Mouse (Mus musculus) limb, embryonic 12.5 days (tissue): Measurements from ENCODE around the gene Myh9. TPM values are rescaled to one million over a fixed set of nuclear protein-coding genes. Genes with fewer than 3 reads are reported as not detected.
A peak's percentile ranks its signal among the peaks of the same experiment; 100 is the strongest.

Source experiments
- ATAC-seq: fragments of 200-750 bp; cut with Nextera tagmentation; 2 replicates; pipeline ENCODE4 v1.8.0; 2017; ENCODE audit warnings: low read depth, moderate TSS enrichment; ENCODE audit not compliant: insufficient number of reproducible peaks, insufficient read depth, low FRiP score, low TSS enrichment
- H3K27ac ChIP-seq: fragments of 300-500 bp; sonication (generic); 2 replicates; pipeline ENCODE4 v1.5.1; 2016; ENCODE audit warnings: mild to moderate bottlenecking, moderate library complexity
- H3K27me3 ChIP-seq: fragments of 300-500 bp; sonication (generic); 2 replicates; pipeline ENCODE4 v1.6.1; 2016; ENCODE audit warnings: mild to moderate bottlenecking, moderate library complexity
- H3K36me3 ChIP-seq: fragments of 300-500 bp; sonication (generic); 2 replicates; pipeline ENCODE4 v1.6.1; 2016; ENCODE audit warnings: mild to moderate bottlenecking, moderate library complexity
- H3K4me1 ChIP-seq: fragments of 300-500 bp; sonication (generic); replicated peaks from 2 replicates; pipeline ENCODE4 v1.6.1; 2016
- H3K4me2 ChIP-seq: fragments of 300-500 bp; sonication (generic); 2 replicates; pipeline ENCODE4 v1.6.1; 2016; ENCODE audit warnings: mild to moderate bottlenecking, moderate library complexity
- H3K4me3 ChIP-seq: fragments of 300-500 bp; sonication (generic); replicated peaks from 2 replicates; pipeline ENCODE4 v1.5.1; 2016; ENCODE audit warnings: mild to moderate bottlenecking
- H3K9ac ChIP-seq: fragments of 300-500 bp; sonication (generic); replicated peaks from 2 replicates; pipeline ENCODE4 v1.6.1; 2016; ENCODE audit warnings: mild to moderate bottlenecking, moderate library complexity
- H3K9me3 ChIP-seq: fragments of 300-500 bp; sonication (generic); 2 replicates; pipeline ENCODE4 v1.6.1; 2016; ENCODE audit warnings: mild to moderate bottlenecking, moderate library complexity
- WGBS: fragments of 180-500 bp; shearing (Covaris S2); methylation state at CpG from one replicate; pipeline ENCODE4 v1.1.7; 2016; 5-methylcytosine and 5-hydroxymethylcytosine counted together
- polyA plus RNA-seq: library from polyadenylated mRNA; unstranded; fragments of >200 nt; fragmentation: Nextera tagmentation; extraction: Ambion mirVana; gene quantifications from 2 replicates; pipeline ENCODE4 v1.2.1, GENCODE M21; 2016

Gene Myh9
- 40.0 and 43.1 TPM in 2 replicates for polyA plus RNA-seq

DNA sequence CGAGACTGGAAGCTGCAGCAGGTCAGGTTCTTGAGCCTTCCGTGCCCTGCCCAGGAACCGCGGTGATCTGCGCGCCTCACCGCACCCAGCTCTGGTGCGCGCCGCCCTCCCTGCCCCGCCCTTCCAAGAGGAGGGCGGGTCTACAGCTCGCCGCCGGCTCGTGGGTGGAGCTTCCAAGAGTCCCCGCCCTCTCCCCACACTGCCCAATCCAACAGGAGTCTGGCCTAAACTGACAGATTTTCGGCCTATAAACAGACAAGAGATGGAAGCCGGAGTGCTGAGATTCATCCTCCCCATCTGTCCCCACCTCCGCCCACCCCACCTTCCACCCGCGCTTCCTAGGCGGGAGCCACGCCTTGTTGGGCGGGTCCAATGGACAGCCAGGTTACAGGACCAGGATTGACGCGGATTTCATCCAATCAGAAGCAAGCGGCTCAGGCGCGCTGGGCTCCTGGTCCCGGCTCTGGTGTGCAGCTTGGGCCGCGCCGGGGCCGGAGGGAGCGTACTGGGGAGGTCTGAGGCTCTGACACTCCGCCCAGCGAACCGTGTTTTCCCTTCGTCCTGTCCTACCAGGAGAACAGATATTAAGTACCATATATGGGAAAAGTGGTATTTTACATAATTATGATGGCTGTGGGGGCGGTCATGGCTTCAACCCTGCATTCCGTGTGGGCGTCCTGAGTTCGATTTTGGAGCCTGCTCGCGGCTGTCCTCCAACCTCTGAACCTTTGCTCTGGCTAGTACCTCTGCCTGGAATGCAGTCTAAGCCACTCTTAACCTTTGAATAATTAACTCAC lies at the start of gene Myh9:
Myh9 (minus strand) TSS at position 129 of the 797 bp plus-strand sequence.
- under 1% methylated on average over 46 of the region's 46 CpGs for WGBS
- H3K36me3 ChIP-seq = no peaks in the 10 kb centered on the region
- peaks cover 38% of the 10 kb centered on the region for H3K4me1 ChIP-seq
- no peaks in the 10 kb centered on the region for H3K27me3 ChIP-seq
- no peaks in the 10 kb centered on the region for H3K9me3 ChIP-seq
- peak; percentile 97 for ATAC-seq
- H3K4me3 ChIP-seq = peak within 1 kb of the TSS; percentile 72
- H3K27ac ChIP-seq = peak within 1 kb of the TSS; percentile 91
- H3K4me2 ChIP-seq = peak within 1 kb of the TSS; percentile 94
- H3K9ac ChIP-seq = peak within 1 kb of the TSS; percentile 79

DNA sequence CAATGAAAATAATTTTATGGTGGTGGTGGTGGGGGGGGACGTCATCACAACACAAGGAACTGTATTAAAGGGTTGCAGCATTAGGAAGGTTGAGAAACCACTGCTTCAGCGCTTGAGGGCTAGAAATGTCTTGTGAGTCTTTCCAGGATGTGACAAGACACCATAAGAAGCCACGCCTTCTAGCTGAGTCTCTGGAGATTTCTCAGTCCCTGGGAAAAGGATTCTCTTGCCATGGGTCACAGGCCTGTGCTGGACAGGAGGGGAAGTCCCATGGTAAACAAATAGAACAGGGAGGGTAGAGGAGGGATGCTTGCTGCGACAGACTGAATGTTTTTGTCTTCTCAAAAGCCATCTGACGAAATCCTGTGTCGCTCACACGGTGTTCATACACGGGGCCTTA lies 49.8 kb upstream of the Myh9 start:
- Histone ChIP-seq H3K27me3 (no peaks in the 10 kb centered on the region), H3K4me2 (no peak overlapping the region), H3K9ac (no peak overlapping the region), H3K4me1 (0 out of 2 replicates have a peak, but pooled peaks cover 2% of the 10 kb centered on the region), H3K36me3 (no peaks in the 10 kb centered on the region), H3K9me3 (no peaks in the 10 kb centered on the region), H3K4me3 (no peak overlapping the region), H3K27ac (no peak overlapping the region)
- ATAC-seq = no peak
- 82% methylated on average over 8 of the region's 8 CpGs for WGBS

DNA sequence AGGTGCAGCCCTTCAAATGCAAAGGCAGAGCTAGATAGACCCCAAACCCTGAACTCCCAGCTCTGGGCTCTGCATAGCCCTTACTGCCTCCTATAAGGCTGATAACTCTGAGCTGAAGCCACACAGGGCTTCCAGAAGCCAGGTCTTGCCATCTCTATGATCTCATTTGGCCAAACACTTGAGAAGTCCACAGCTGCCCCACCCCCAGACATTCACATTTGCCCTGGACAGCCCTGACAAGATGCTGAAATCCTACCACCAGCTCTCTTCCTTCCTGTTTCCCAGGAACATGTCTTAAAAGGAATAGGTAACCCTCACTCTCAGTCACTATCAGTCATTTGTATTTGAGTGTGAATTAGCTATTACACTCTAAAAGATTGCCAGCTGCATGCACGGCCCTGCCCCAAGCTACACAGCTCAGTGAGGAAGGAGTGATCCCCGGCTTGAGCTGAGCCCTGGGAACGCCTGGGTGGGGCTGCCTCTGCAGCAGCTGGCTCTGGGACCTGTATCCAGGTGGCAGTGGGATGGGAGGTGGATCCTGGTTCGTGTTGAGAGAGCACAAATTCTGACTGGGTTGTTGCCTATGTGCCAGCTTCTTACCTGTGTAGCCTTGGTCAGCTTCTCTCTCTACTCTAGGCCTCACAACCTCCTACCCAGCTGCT lies 47.9 kb upstream of the Myh9 start:
- 0 out of 2 replicates have a peak, but pooled peaks cover 2% of the 10 kb centered on the region for H3K4me1 ChIP-seq
- no peaks in the 10 kb centered on the region for H3K9me3 ChIP-seq
- no peak overlapping the region for H3K4me3 ChIP-seq
- no peak for ATAC-seq
- no peak overlapping the region for H3K4me2 ChIP-seq
- no peaks in the 10 kb centered on the region for H3K27me3 ChIP-seq
- H3K9ac ChIP-seq = no peak overlapping the region
- WGBS = 30% methylated on average over 4 of the region's 4 CpGs
- no peaks in the 10 kb centered on the region for H3K36me3 ChIP-seq
- no peak overlapping the region for H3K27ac ChIP-seq

DNA sequence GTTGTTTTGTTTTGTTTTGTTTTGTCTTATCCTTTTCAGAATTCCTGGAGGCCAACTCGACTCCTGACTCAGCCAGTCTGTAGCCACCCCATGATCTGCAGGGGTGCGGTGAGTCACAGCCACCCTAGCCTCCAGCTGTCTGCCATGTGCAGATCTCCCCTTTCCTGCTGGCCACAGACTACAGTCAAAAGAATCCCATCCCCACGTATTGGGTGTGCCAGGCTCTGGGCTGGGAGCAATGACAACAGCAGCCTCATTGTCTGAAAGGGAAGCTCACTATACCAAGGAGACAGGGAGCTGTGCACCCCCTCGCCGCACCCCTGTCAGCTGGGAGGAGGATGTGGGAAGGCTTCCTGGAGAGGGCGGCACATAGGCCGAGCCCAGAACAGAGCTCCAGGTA lies 46.3 kb upstream of the Myh9 start:
- no peak for ATAC-seq
- H3K4me1 ChIP-seq = peaks cover 4% of the 10 kb centered on the region
- no peaks in the 10 kb centered on the region for H3K9me3 ChIP-seq
- H3K27me3 ChIP-seq = no peaks in the 10 kb centered on the region
- 71% methylated on average over 7 of the region's 7 CpGs for WGBS
- no peak overlapping the region for H3K4me3 ChIP-seq
- H3K4me2 ChIP-seq = no peak overlapping the region
- no peaks in the 10 kb centered on the region for H3K36me3 ChIP-seq
- H3K9ac ChIP-seq = no peak overlapping the region
- no peak overlapping the region for H3K27ac ChIP-seq

DNA sequence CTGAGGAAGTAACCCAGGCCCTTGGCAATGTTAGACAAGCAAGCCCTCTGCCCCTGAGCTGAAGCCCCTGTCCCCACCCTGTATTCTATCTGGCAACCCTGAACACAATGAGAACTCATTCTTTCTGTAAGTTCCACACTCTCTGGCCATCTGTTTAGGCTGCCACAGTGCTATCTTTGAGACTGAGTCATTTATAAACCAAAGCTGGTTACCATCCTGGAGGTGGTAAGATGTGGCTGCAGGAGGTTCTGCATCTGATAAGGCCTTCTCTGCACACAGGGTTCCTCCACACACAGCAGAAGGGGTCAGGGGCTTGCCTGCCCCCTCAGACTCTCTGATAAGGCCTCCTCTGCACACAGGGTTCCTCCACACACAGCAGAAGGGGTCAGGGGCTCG lies 45.1 kb upstream of the Myh9 start:
- Histone ChIP-seq H3K9me3 (no peaks in the 10 kb centered on the region), H3K27ac (no peak overlapping the region), H3K9ac (no peak overlapping the region), H3K4me1 (peaks cover 16% of the 10 kb centered on the region), H3K36me3 (no peaks in the 10 kb centered on the region), H3K27me3 (no peaks in the 10 kb centered on the region), H3K4me3 (no peak overlapping the region), H3K4me2 (no peak overlapping the region)
- 72% methylated on average over 1 of the region's 1 CpGs for WGBS
- no peak for ATAC-seq

DNA sequence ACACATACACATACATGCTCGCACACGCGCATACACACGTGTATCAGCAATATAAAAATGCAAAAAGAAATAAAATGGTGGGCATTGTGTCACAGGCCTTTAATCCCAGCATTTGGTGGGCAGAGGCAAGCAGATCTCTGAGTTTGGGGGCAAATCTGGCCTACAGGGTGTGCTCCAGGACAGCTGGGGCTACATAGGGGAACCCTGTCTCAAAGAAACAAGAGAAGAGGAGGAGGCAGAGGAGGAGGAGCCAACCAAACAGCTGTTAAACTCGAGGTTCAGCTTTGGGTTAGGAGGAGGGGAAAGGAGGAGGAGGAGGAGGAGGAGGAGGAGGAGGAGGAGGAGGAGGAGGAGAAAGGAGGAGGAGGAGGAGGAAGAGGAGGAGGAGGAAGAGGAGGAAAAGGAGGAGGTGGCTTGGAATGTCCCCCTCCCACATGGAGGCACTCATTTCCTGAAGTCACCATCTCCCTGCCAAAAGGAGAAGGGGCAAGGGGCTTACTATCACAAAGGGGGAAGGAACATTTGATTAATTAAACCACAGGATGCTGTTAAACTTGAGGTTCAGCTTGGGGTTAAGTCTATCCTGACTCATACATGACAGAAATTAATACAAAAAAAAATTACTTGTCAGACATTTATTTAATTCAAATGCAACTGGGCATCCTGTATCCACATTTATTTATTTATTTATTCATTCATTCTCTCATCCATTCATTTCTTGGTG lies 44.6 kb upstream of the Myh9 start:
- Histone ChIP-seq H3K27ac (no peak overlapping the region), H3K36me3 (no peaks in the 10 kb centered on the region), H3K27me3 (no peaks in the 10 kb centered on the region), H3K4me2 (no peak overlapping the region), H3K9me3 (no peaks in the 10 kb centered on the region), H3K4me3 (no peak overlapping the region), H3K4me1 (peaks cover 20% of the 10 kb centered on the region), H3K9ac (no peak overlapping the region)
- 90% methylated on average over 4 of the region's 5 CpGs for WGBS
- ATAC-seq = no peak

DNA sequence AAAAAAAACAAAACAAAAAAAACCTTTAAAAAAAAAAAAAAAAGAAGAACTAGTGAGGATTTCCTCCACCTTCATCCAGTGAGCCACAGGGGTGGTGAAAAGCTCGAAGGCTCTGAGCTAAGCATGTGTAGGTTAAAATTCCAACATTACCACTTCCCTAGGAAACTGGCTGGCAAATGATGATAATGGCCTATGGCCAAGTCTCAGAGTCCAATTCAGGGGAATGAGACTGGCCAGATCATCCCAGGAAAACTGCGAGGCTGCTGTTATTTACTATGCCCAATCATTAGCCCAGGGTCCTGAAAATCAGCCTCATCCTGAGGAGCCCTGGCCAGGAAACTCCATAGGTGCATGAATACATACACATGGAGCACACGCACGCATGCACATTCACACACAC lies 44.0 kb upstream of the Myh9 start:
- H3K27me3 ChIP-seq = no peaks in the 10 kb centered on the region
- no peak overlapping the region for H3K27ac ChIP-seq
- ATAC-seq = no peak
- H3K4me3 ChIP-seq = no peak overlapping the region
- H3K4me2 ChIP-seq = no peak overlapping the region
- WGBS = 86% methylated on average over 4 of the region's 4 CpGs
- peaks cover 20% of the 10 kb centered on the region for H3K4me1 ChIP-seq
- no peaks in the 10 kb centered on the region for H3K9me3 ChIP-seq
- H3K36me3 ChIP-seq = no peaks in the 10 kb centered on the region
- H3K9ac ChIP-seq = no peak overlapping the region

DNA sequence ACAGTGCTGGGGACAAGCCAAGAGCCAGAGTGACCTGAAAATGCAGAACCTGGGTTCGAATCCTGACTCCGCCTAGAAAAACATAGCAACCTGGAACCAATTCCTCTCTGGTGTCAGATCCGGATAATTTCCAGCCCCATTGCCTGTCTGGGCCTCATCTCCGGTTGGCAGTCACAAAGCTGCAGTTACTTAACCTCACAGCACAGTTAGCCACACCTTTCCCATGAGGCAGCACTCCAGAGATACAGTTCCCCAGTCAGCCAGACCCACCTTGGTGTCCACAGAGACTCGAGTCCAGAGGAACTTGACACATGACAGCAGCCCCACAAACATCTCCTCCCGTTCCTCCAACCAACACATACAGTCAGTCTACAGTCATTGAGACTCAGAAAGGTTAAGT lies 43.2 kb upstream of the Myh9 start:
- H3K4me1 ChIP-seq = peaks cover 20% of the 10 kb centered on the region
- H3K4me2 ChIP-seq = no peak overlapping the region
- no peaks in the 10 kb centered on the region for H3K27me3 ChIP-seq
- no peak for ATAC-seq
- no peak overlapping the region for H3K9ac ChIP-seq
- H3K36me3 ChIP-seq = no peaks in the 10 kb centered on the region
- H3K27ac ChIP-seq = no peak overlapping the region
- H3K9me3 ChIP-seq = no peaks in the 10 kb centered on the region
- WGBS = 81% methylated on average over 6 of the region's 6 CpGs
- H3K4me3 ChIP-seq = no peak overlapping the region

DNA sequence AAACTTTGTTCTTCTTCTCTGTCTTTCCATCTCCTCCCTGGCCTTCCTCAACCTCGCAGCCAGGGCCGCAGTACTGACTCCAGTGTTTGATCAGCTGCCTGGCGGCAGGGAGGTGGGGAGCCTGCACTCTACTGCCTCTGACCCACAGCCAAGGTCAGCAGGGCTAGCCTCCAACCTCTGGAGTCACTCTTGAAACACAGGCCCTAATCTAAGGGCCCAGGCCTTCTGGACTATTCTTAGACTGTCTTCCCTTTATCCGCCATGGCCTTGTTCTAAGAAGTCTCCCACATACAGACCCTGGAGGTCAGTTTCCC lies 41.7 kb upstream of the Myh9 start:
- Histone ChIP-seq H3K27ac (peak overlapping the region; percentile 81), H3K4me3 (no peak overlapping the region), H3K9ac (no peak overlapping the region), H3K36me3 (no peaks in the 10 kb centered on the region), H3K4me1 (peaks cover 20% of the 10 kb centered on the region), H3K9me3 (no peaks in the 10 kb centered on the region), H3K27me3 (no peaks in the 10 kb centered on the region), H3K4me2 (no peak overlapping the region)
- WGBS = 49% methylated on average over 4 of the region's 4 CpGs
- no peak for ATAC-seq

DNA sequence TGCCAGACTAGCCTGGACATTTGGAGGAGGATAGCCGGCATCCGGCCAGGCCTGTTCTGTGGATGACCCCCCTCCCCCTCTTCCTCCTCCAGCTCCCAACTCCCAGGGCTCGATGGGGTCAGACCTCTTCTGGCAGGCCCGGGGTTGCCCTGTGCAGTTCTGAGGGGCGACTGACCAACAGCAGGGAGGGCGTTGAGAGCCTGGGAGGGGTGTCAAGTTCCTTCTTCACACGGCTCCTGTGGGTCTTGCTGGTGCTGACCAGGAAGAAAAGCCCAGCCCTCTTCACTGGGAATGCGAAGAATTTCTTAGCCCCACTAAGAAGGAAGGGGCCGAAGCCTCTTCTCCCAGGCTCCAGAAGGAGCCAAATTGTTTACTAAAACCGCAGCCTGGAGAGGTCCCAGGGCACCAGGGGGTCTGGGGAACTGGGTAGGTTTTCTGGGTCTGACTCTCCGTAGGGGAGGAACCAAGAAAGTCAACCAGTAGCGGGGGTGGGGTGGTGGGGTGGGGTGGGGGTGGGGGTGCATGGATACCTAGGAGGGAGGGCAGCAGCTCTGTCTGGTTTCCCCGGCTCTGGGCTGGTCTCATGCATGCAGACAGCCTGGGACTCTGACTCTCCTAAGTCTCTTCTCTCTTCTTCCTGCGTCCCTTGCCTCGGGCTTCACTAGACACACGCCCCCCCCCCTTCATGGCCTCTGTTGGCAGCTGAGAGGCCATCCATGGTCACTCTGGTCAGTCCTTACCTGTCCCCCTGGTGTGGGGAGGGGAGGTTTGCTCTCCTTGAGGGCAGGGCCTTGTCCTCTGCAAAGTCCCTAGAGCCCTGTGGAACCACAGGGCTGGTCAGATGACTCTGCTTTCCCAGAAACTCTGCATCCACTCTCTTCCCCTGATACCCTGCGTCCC lies 41.1 kb upstream of the Myh9 start:
- peak overlapping the region; percentile 0; the same call in 1 of the 2 replicates for H3K9ac ChIP-seq
- no peaks in the 10 kb centered on the region for H3K36me3 ChIP-seq
- H3K4me2 ChIP-seq = peak overlapping the region; percentile 15
- peak overlapping the region; percentile 81 for H3K27ac ChIP-seq
- no peak overlapping the region for H3K4me3 ChIP-seq
- H3K9me3 ChIP-seq = no peaks in the 10 kb centered on the region
- H3K4me1 ChIP-seq = peaks cover 20% of the 10 kb centered on the region
- 4% methylated on average over 15 of the region's 17 CpGs for WGBS
- ATAC-seq = peak; percentile 77; the same call in 1 of the 2 replicates
- no peaks in the 10 kb centered on the region for H3K27me3 ChIP-seq
